Mouse (Mus musculus): Measurements from ENCODE around the gene Btbd2.

GRCm38 (mm10) chr10:80683647-80684046 is 26.8 kb upstream of the Btbd2 start:
- no peak for TF ChIP-seq GATA1 (IDR thresholded peaks at IDR 0.05; ENCODE audit: borderline replicate concordance, low read length)
- TF ChIP-seq FLI1 (IDR thresholded peaks at IDR 0.05; ENCODE audit: low read length): no peak

Measured in megakaryocyte, embryonic 14.5 days (primary cell).